Mouse (Mus musculus): Measurements from ENCODE around the gene Gpa33.

Gpa33 gene

DNA sequence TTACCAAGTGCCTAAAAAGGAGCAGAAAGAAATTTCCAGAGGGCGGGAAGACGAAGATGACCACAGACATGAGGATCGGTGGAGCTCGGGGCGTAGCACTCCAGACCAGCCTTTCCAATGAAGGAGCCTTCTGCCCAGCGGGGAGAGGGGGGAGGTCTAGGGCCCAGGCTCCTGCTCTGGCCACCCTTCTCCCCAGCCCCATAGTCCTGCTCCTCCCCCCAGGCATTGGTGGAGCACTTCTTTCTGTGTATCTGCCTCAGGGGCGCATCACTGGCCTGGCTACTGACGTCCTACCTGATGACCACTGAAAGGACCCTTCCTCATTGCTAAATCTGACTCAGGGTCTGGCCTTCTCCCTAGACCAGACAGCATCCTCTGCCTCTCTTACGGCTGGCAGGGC lies 35.1 kb downstream of the Gpa33 start:
- DNase-seq (ENCODE audit: low spot score): no peak

GRCm38 (mm10) chr1:166167405-166167804 lies 37.4 kb downstream of the Gpa33 start:
- no peak for DNase-seq (ENCODE audit: low spot score)

DNA sequence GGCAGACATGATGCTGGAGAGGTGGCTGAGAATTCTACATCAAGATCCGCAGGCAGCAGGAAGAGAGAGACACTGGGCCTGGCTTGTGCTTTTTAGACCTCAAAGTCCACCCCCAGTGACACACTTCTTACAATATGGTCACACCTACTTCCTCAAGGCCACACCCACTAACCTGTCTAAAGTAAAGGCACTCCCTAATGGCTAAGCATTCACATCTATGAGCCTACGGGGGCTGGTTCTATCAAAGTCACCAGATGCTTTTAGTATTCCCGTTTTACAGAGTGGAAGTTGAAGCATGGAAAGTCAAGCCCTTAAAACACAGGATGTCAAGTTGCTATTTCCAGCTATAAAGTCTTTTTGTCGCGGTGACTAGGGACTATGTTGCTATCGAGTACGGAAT lies 38.0 kb downstream of the Gpa33 start:
- no peak for DNase-seq (ENCODE audit: low spot score)

DNA sequence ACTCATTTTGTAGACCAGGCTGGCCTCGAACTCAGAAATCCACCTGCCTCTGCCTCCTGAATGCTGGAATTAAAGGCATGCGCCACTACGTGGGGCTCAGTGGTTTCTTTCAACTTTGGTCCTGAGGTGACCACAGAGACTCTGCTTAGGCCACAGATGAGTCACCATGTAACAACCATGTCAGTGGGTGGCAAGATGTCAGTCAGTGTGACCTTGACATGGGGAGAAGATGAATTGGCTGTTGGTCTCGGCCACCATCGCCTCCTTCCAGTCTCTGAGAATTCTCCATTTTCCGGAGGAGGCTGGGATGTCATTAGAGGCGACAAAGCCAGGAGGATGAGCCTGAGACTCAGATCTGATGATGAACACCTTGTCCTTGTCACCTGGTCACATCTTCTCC lies 39.7 kb downstream of the Gpa33 start:
- no peak for DNase-seq (ENCODE audit: low spot score)

DNA sequence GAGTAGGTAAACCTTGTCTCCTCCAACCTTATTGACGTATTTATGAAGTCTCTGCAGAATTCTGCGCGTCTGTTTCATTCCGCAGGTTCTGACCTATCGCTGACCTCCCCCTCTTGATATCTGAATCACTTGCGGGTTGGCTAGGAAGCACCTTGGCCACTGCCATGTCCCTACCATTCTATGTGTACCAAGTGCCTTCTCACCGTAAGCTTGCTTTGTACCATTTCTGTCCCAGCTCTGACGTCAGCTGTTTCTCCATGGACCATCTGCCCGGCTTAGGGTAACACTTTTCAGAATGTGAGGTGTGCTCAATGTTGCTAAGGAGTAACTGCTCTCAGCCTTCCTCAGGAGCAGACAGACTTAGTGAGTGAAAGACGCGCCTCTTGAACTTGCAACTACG lies 40.8 kb downstream of the Gpa33 start:
- DNase-seq (ENCODE audit: low spot score): no peak

- DNase-seq (ENCODE audit: low spot score): no peak
Observed at GRCm38 (mm10) chr1:166172992-166173391, 43.0 kb downstream of the Gpa33 start.

DNA sequence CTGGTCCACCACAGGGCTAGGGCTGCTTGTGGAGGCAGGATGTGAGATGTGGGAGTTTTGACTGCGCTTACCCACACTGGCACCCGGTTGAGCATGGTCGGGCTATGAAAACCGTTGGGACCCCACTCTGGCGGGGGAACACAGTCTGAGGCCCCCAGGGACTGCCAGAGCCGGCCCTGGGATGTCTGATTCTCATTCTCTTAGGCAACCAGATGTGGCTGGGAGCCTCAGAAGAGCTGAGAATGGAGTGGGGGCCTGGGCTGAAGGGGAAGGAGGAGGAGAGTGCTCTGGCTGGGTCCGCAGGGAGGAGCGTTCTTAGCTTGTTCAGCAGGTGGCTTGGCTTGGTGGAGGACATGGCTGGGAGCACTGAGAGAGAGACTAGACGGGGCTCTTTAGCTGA lies 43.6 kb downstream of the Gpa33 start:
- DNase-seq (ENCODE audit: low spot score): no peak

GRCm38 (mm10) chr1:166181510-166181909 lies 51.5 kb downstream of the Gpa33 start:
- DNase-seq (ENCODE audit: low spot score): no peak

GRCm38 (mm10) chr1:166182952-166183627 lies 53.1 kb downstream of the Gpa33 start:
- no peak for DNase-seq (ENCODE audit: low spot score)

- no peak for DNase-seq (ENCODE audit: low spot score)
Observed at GRCm38 (mm10) chr1:166184391-166185229, 54.6 kb downstream of the Gpa33 start.

- DNase-seq (ENCODE audit: low spot score): no peak
Observed at GRCm38 (mm10) chr1:166185357-166185756, 55.3 kb downstream of the Gpa33 start.

GRCm38 (mm10) chr1:166189821-166190220 lies 59.8 kb downstream of the Gpa33 start:
- DNase-seq (ENCODE audit: low spot score): no peak

GRCm38 (mm10) chr1:166204171-166204570 lies 74.1 kb downstream of the Gpa33 start:
- DNase-seq (ENCODE audit: low spot score): no peak

DNA sequence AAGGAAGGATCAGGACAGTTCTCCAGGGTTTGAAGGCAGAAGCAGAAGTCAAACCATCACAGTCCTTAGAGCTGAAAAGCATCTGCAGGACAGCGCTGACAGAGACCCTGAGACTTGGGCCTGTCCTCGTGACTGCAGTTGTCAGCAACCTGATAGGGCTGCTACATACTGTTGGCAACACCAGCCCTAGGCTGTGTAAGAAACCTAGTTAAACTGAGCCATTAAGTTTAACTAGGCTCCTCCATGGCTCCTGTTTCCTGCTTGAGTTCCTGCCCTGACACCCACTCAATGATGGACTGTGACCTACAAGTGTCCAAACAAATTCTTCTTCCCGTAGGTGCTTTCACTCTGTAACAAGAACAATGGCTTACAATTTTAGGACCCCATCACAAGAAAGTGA lies 75.1 kb downstream of the Gpa33 start:
- no peak for DNase-seq (ENCODE audit: low spot score)

GRCm38 (mm10) chr1:166209371-166209770 lies 79.3 kb downstream of the Gpa33 start:
- DNase-seq (ENCODE audit: low spot score): no peak

DNA sequence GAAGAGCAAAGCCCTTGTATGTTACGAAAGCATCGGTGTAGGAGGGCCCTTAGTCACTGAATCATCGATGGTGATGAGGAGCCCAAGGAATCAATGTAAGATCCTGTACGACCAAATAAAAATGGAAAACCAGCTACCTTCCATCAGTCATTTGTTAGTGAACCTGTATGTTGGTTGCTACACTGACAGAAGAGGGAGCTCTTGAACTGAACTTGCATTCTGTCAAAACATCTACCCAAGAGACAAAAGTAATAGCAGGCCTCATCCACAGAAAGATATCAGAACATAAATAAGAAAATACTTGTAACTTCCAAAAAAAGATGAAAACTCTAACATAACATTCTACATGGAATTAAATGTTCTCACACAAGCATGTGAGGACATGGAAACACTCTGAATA lies 84.1 kb downstream of the Gpa33 start:
- no peak for DNase-seq (ENCODE audit: low spot score)
